Mouse (Mus musculus) thymus, adult 2 months (tissue): ENCODE data around the gene Epha7.

ENCODE experiments used
- CTCF ChIP-seq: fragments of 200-500 bp; IDR thresholded peaks from 2 replicates; pipeline ENCODE4 v1.5.1; 2012; ENCODE audit warnings: mild to moderate bottlenecking, control low read depth, low read length, moderate library complexity, borderline replicate concordance; ENCODE audit not compliant: control insufficient read depth, poor library complexity, insufficient read depth; ENCODE audit errors: extremely low read depth
- POLR2A ChIP-seq: fragments of 200-500 bp; IDR thresholded peaks from 2 replicates; pipeline ENCODE4 v1.6.1; 2012; ENCODE audit warnings: mild to moderate bottlenecking, low read length, control low read depth, moderate library complexity; ENCODE audit not compliant: control insufficient read depth, poor library complexity, insufficient read depth; ENCODE audit errors: extremely low read depth

DNA sequence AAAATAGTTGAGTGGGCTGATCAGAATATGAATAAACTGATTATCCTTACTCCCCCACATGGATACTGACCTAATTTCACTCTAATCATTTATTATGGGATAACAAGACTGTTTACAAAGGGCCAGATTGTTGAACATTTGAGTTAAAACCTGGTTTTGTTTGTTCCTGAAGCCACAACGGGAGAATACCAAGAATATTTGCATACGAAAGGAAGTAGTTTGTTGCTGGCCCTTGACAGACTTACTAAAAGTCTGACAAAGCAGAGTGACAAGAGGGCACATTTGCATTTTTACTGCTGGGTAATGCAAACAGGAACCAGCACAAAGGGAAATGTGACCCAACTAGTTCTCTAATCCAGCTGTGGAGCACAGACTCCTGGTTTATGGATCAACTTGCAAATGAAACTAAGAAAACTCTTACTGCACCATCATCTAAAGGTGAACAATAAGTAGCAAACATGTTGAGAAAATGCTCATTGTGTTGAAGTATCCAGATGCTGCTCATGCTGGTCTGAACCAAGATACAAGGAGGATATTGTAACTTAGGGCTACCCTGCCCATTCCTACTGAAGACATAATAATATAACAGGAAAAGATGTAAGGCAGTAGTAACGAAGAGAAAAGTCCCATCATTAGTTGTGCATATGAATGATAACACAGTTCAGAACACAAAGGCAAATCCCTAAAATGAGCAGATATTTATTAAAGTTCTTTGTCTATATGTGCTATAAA, 154.8 kb downstream of the Epha7 start:
- TF ChIP-seq CTCF (no peak), POLR2A (no peak)
